Mouse (Mus musculus): ENCODE measurements around the gene Cmip.
A peak's percentile ranks its signal among the peaks of the same experiment; 100 is the strongest.

Gene Cmip

DNA sequence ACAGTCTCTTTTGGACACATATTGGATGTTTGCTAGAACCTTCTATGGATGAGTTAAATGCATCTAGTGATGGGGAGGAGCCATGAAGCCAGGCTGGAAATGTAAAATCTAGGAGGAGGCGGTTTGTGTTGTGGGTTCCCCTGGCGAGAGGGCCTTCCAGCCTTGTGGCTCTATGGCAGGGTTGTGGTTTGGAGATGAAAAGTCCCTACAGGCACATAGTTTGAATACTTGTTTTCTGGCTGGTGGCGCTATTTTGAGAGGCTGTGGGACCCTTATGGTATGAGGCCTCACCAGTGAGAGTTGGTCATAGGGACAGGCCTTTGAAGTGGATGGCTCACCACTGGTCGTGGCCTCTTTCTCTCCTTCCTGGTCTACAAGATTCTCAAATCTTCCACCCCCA lies 95.2 kb downstream of the Cmip start:
- DNase-seq (ENCODE audit: low read depth, low spot score), result no peak
- H3K36me3 ChIP-seq (ENCODE audit: control insufficient read depth, insufficient read depth, low read length, poor library complexity, severe bottlenecking), result no peaks in the 10 kb centered on the region; the same call in 1 of the 2 replicates

DNA sequence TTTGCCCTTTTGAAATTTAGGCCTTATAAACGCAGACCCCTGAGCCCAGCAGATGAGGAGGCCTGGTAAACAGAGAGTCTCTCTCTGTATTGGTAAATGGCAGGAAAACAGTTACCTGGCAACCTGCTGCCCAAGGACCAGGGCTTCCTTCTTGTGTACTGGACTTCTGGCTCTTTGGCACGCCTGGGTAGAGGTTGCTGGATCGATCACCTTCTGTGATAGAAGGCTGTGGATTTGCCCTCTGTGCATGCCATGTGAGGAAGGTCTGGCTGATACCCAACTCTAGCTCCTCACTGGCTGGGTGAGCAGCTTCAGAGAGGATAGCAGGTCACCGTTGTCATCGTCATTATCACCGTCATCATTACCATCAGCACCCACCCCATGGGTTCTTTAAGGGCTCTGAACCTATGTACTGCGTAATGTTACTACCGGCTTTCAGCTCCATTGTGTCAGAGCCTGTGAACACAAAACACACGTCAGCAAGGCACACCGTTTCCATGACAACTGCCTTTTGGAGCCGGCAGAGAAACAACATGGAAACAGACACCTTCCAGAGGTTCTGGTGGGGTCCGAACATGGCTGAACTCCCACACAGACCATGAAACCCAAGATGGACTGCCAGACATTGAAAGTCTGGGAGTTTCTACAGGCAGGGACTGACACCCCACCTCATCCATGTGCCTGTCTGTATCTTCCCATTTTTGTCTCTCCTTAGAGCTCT lies 98.4 kb downstream of the Cmip start:
- Histone ChIP-seq H3K27me3 (ENCODE audit: control insufficient read depth, insufficient read depth, low read length, poor library complexity, severe bottlenecking) (no peaks in the 10 kb centered on the region), H3K36me3 (ENCODE audit: control insufficient read depth, insufficient read depth, low read length, poor library complexity, severe bottlenecking) (no peaks in the 10 kb centered on the region; the same call in 1 of the 2 replicates)
- no peak for DNase-seq (ENCODE audit: low read depth, low spot score)

More for the DNA sequence above, 95.2 kb downstream of the Cmip start:
- no peaks in the 10 kb centered on the region for H3K27me3 ChIP-seq (ENCODE audit: control insufficient read depth, insufficient read depth, low read length, poor library complexity, severe bottlenecking)

DNA sequence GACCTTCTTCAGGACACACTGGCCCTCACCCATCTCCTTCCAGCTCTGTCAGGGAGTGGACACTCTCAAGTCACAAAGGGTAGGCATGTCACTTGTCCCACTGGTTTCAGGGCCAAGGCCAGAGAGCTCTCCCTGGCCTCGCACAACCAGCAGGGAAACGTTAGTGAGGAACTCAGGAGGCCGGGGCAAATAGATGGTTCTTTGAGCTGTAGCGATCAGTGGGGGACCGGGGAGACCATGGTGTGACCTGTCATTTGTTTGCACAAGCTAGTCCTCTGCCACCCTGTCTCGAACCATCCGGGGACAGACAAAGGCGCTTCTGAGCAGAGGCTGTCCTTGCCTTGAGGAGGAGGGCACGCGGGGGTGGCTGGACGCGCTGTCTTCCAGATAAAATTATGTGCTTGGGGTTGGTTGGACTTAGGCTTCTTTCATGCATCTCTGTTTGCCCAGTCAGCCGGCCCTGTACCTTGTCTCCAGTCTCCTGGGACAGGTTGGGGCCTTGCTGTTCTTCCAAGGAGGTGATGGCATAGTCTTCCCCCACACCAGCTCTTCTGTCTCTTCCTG lies 99.3 kb downstream of the Cmip start:
- no peak for DNase-seq (ENCODE audit: low read depth, low spot score)
- H3K36me3 ChIP-seq (ENCODE audit: control insufficient read depth, insufficient read depth, low read length, poor library complexity, severe bottlenecking), result no peaks in the 10 kb centered on the region; the same call in 1 of the 2 replicates

GRCm38 (mm10) chr8:117357491-117358467 lies 100.9 kb downstream of the Cmip start:
- no peaks in the 10 kb centered on the region; the same call in 1 of the 2 replicates for H3K36me3 ChIP-seq (ENCODE audit: control insufficient read depth, insufficient read depth, low read length, poor library complexity, severe bottlenecking)
- DNase-seq (ENCODE audit: low read depth, low spot score), result no peak
- H3K27me3 ChIP-seq (ENCODE audit: control insufficient read depth, insufficient read depth, low read length, poor library complexity, severe bottlenecking), result no peaks in the 10 kb centered on the region

More for the DNA sequence above, 99.3 kb downstream of the Cmip start:
- H3K27me3 ChIP-seq (ENCODE audit: control insufficient read depth, insufficient read depth, low read length, poor library complexity, severe bottlenecking), result no peaks in the 10 kb centered on the region

DNA sequence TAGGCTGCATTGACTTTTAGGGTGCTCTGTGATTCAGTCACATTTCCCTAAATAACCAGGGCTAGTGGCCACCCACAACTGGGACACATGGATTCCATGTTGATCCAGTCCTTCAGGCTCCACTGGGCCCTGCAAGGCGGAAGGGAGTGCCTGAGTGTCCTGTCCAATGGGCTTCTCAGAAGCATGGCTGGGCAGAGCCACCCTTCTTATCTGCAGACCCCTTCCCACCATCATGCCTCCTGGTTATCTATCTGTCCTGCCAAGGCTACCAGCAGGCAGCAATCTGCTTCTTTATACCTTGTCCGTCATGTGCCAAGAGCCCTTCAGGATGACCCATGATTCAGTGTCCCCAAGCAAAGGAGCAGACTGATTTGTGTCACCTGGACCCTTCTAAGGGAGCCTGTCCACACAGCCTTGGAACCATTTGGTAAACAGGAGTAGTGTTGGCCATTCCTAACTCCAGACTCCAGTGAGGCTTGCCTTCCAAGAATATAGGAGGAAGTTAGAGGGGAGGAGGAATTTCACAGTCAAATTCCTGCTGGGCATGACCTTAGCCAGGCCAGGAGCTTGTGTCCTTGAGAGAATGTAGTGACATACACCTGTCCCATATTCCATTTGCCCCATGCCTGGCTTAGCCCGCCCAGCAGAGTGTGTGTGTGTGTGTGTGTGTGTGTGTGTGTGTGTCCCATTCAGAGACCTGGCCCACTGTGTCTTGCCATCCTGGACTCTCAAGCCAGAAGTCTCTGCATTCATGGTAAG lies 103.5 kb downstream of the Cmip start:
- Histone ChIP-seq H3K36me3 (ENCODE audit: control insufficient read depth, insufficient read depth, low read length, poor library complexity, severe bottlenecking) (no peaks in the 10 kb centered on the region; the same call in 1 of the 2 replicates), H3K27me3 (ENCODE audit: control insufficient read depth, insufficient read depth, low read length, poor library complexity, severe bottlenecking) (no peaks in the 10 kb centered on the region)
- no peak for DNase-seq (ENCODE audit: low read depth, low spot score)

DNA sequence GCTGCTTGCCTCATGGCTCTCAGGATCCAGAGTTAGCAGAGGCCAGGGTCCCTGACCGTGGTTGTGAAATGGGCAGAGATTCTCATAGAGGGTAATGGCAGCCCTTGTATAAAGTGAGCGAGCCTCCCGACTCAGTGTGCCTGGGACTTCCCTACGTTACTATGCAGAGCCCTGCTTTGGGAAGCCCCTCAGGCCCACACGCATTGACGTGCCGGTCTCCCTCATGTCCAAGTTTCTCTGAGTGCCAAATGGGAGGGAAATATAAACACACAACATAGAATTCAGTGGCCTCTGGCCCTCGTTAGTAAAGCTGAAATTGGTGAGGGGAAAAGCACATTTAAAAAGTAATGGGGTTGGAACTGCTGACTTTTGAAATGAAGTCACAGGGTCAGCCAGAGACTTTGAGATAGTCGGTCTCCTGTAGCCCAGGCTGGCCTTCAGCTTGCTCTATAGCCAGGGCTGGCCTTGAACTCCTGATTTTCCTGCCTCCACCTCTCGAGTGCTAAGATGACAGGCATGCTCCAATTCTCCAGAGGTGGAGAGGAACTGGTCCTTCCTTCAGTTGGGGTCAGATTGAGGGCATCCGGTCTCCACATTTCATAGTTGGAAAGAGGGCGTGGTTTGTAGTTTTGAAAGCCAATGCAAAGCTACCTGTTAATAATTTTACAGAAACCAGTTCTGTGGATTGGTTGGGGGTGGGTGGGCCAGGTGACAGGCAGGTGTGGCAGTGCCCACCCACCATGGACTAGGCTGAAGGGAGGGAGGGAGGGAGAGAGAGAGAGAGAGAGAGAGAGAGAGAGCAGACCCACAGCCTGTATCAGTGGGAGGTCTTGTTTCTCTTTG lies 105.0 kb downstream of the Cmip start:
- DNase-seq (ENCODE audit: low read depth, low spot score), result no peak
- no peaks in the 10 kb centered on the region for H3K27me3 ChIP-seq (ENCODE audit: control insufficient read depth, insufficient read depth, low read length, poor library complexity, severe bottlenecking)
- no peaks in the 10 kb centered on the region for H3K36me3 ChIP-seq (ENCODE audit: control insufficient read depth, insufficient read depth, low read length, poor library complexity, severe bottlenecking)

GRCm38 (mm10) chr8:117362438-117362726 lies 105.5 kb downstream of the Cmip start:
- DNase-seq (ENCODE audit: low read depth, low spot score), result peak; percentile 24
- H3K27me3 ChIP-seq (ENCODE audit: control insufficient read depth, insufficient read depth, low read length, poor library complexity, severe bottlenecking), result no peaks in the 10 kb centered on the region
- H3K36me3 ChIP-seq (ENCODE audit: control insufficient read depth, insufficient read depth, low read length, poor library complexity, severe bottlenecking), result no peaks in the 10 kb centered on the region

GRCm38 (mm10) chr8:117363291-117363690 lies 106.4 kb downstream of the Cmip start:
- no peak for DNase-seq (ENCODE audit: low read depth, low spot score)
- Histone ChIP-seq H3K36me3 (ENCODE audit: control insufficient read depth, insufficient read depth, low read length, poor library complexity, severe bottlenecking) (no peaks in the 10 kb centered on the region), H3K27me3 (ENCODE audit: control insufficient read depth, insufficient read depth, low read length, poor library complexity, severe bottlenecking) (no peaks in the 10 kb centered on the region)

DNA sequence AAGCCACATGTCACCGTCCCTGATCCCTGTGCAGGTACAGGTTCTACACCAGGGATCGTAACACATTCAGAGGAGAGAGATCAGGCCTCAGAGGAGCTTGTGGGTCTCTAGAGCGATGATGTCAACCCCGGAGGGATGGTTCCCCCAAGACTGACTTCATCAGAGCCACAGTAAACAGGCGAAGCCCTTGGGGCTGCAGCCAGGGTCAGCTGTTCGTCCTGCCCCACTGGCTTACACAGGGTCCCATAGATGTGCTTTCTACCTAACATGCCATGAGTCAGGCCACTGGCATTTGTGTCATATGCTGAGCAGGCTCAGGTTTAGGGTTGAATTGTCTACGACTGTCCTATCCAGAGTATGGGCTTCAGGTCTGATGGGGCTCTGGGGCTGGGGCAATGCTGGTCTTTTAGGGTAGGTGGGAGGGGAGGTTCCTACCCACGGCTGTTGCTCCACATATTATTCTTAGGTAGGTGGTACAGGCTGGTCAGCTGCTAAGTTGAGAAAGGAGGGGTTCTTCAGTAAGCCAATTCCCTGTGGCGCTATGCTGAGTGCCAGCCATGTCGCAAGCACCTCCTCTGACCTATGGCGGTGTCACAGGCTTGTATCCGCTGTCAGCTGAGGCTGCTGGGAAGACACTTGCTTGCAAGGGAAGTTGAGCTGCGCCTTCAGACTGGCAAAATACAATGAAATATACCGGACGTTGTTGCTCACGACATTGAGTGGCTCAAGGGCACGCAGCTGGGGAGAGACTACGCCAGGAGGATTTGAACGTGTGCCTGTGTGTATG lies 107.7 kb downstream of the Cmip start:
- H3K36me3 ChIP-seq (ENCODE audit: control insufficient read depth, insufficient read depth, low read length, poor library complexity, severe bottlenecking), result no peaks in the 10 kb centered on the region
- no peak for DNase-seq (ENCODE audit: low read depth, low spot score)
- H3K27me3 ChIP-seq (ENCODE audit: control insufficient read depth, insufficient read depth, low read length, poor library complexity, severe bottlenecking), result no peaks in the 10 kb centered on the region

DNA sequence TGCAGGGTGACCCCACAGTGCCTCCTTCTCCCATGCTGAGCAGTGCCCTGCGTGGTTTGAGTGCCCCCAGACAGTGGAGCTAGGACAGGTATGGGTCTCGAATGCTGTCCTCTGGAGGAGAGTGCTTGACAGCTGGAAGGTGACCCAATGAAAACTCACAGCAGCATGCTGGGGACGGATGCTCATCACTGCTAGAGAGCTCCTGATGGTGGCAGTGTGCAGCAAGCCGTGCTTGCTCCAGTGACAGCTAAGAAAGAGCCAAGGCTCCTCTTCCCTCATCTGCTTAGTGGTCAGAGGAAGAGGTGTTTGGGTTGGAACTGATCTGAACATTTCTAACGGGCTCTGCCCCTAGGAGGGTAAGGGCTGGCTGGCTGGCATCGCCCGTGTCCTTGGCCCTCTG lies 109.6 kb downstream of the Cmip start:
- H3K36me3 ChIP-seq (ENCODE audit: control insufficient read depth, insufficient read depth, low read length, poor library complexity, severe bottlenecking), result no peaks in the 10 kb centered on the region
- DNase-seq (ENCODE audit: low read depth, low spot score), result peak; percentile 27

GRCm38 (mm10) chr8:117367441-117367840 lies 110.6 kb downstream of the Cmip start:
- DNase-seq (ENCODE audit: low read depth, low spot score), result no peak
- H3K36me3 ChIP-seq (ENCODE audit: control insufficient read depth, insufficient read depth, low read length, poor library complexity, severe bottlenecking), result no peaks in the 10 kb centered on the region
- no peaks in the 10 kb centered on the region for H3K27me3 ChIP-seq (ENCODE audit: control insufficient read depth, insufficient read depth, low read length, poor library complexity, severe bottlenecking)

More for the DNA sequence above, 109.6 kb downstream of the Cmip start:
- H3K27me3 ChIP-seq (ENCODE audit: control insufficient read depth, insufficient read depth, low read length, poor library complexity, severe bottlenecking), result no peaks in the 10 kb centered on the region

DNA sequence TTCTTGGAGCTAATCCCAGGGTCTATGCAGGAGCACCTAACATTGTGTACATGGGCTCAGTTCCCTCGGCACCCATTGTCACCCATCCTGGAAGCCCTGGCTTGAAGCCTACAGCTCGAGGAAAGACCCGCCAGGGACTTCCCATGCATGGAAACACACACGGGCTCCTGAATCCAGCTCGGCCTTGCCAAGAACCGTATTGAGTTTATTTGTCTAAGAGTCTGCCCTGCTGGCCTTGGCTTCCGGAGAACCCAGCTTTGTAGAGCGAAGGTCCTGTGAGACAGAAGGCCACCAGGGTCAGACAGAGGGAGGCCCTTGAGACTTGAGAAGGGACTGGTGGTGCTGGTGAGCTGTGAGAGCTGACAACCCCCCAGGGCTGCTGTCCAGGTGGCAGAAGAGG lies 111.9 kb downstream of the Cmip start:
- peak; percentile 33 for DNase-seq (ENCODE audit: low read depth, low spot score)
- H3K27me3 ChIP-seq (ENCODE audit: control insufficient read depth, insufficient read depth, low read length, poor library complexity, severe bottlenecking), result no peaks in the 10 kb centered on the region
- no peaks in the 10 kb centered on the region for H3K36me3 ChIP-seq (ENCODE audit: control insufficient read depth, insufficient read depth, low read length, poor library complexity, severe bottlenecking)

DNA sequence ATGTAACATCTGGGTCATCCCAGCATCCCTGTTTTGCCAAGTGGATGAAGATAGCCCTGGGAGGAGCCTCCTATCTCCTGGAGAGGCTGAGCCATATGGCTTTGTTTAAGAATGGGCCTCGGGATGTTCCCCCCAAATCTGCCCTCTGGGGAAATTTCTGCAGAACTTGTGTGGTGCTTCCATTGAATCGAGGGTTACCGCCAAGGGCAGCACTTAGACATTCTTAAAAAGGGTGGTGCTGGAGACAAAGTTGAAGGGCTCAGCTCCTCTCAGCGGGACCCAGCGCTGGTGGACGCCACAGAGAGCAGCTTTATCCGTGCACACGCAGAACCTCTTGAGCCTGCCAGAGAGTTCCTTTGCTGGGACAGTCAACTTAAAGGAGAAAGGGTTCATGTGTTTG lies 113.1 kb downstream of the Cmip start:
- no peak for DNase-seq (ENCODE audit: low read depth, low spot score)
- H3K36me3 ChIP-seq (ENCODE audit: control insufficient read depth, insufficient read depth, low read length, poor library complexity, severe bottlenecking), result no peaks in the 10 kb centered on the region
- H3K27me3 ChIP-seq (ENCODE audit: control insufficient read depth, insufficient read depth, low read length, poor library complexity, severe bottlenecking), result no peaks in the 10 kb centered on the region

All from splenic B cell, adult 2 months (primary cell).